Mouse (Mus musculus): ENCODE data around the gene Parp8.
"Not testable (repeated sequence)": the region's sequence is repeated elsewhere in the genome, so short reads cannot be mapped to it uniquely, and the experiment has no call there.

Gene Parp8

DNA sequence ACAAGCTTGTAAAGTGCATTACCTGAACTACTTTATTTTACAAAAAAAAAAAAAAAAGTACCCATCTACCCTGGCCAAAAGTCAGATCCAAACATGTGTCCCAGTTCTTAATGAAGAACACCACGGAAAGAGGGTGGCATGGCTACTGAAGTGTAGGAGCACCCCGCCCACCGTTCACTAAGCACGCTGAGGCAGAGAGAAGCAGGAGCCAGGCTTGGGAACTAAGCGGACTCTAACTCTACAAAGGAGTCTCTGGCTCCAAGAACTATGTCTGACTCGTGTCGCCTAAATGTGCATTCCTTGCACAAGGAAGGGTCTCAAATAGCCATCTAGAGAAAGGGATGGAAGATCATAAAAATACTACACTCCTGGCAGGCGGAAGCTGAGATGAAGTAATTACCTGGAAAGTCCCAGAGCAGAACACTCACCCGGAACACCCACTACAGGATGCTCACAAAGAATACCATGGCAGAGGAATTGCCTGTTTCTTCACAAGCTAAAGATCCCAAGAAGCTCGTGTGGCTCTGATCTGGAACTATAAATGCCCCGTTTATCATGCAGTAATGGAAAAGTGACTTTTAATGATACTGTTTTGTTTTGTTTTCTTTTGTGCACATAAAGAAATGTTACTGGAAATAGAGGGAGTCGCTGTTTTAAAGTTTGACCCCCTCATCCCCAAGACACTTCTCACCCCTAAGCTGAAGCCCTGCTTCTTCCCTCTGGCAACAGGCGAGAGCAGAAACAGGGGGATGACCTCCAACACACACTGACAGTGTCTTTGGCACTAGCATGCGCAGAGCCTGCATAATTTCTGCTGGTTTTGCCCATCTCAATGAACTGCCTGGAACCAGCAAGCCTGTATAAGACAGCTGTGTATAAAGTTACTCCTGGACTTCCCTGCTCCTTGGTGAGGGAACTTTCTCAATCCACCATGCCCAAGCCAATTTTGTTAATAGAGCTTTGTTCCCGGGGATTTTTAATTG lies 62.6 kb downstream of the Parp8 start:
- in situ Hi-C loops (cut with MboI, MseI), result no loop called here

DNA sequence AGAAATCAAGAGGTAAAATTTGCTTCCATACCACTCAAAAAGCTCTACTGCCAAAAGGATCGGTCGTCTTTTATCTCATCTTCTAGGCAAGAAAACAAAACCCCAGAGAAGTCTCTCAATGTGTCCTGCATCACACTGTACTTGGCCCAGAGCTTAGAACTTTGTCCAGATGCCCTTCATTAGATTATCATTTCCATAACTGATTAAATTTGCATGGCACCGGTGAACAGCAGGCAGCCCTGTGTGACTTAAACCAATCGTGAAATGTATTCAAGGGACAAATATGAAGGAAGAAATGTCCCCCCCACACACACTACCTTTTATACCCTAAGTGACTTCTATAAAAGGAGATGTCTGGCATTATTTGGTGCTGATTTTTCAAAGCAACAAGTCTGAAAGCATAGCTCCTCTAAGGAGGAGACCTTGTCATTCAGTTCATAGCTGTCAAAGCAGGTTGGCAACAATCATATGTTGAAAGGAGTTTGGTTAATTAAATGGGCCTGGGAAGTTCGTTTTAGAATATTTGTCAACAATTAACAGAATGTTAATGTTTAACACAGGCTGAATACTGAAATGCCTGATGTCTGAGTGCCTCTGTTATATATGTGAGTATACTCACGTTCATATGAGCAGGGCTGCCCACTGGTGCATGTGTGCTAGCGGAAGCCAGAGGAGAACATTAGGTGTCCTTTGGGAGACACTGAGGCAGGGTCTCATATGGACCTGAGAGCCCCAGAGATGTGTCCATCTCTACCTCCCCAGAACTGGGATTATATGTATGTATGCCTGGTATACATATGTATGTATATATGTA lies 66.4 kb downstream of the Parp8 start:
- in situ Hi-C loops (cut with MboI, MseI), result no loop called here

DNA sequence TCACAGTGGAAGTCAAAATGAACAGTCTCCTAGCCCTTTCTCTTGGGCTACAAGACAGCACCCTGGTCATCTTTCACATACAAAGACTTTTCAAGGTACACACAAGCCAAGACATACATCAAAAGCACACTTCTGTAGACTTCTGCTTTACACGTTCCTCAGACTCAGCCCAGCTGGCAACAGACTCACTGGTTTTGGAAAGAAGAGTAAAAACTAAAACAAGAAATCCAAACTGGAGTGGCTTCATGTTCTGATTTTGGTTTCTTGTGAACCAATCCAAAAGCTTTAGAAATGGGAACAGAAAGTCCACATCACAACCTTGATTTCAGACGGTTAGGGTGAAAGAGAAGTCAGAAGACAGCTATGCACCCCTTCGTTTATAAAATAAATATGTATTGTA lies 67.8 kb downstream of the Parp8 start:
- in situ Hi-C loops (cut with MboI, MseI), result no loop called here

DNA sequence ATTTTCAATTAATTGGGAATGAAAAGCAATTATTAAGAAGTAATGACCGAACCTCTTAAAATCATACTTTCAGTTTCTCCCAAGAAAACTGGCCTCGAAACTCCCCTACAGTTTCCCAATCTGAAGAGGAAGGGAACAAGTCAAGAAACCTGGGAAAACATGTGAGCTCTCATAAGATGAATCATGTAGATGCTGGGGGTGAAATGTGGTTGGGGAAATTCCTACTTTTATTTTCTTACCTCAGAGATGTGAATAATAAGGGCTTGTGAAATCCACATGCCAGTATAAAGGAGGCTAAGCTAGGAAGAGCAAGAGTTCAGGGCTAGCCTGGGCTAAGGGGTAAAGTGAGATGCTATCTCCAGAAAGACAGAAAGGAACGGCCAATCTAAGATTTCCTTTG lies 74.0 kb downstream of the Parp8 start:
- in situ Hi-C loops (cut with MboI, MseI), result no loop called here

DNA sequence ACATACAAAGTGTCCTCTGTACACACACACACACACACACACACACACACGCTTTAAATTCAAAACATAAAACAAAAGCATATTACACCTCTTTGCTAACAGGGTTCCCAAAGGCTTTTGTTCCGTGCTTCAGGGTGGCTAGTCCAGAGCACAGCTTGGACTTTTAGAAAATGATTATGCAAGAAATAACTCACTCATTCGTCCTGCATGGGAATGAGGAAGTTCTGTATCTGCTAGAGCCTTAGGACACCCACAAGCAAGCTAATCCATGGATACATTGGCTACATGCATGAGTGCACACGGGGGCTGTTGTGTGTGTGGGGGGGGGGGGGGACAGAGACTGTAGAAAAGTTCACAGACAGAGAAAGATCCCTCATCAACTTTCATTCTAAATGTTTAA lies 75.8 kb downstream of the Parp8 start:
- in situ Hi-C loops (cut with MboI, MseI), result no loop called here

DNA sequence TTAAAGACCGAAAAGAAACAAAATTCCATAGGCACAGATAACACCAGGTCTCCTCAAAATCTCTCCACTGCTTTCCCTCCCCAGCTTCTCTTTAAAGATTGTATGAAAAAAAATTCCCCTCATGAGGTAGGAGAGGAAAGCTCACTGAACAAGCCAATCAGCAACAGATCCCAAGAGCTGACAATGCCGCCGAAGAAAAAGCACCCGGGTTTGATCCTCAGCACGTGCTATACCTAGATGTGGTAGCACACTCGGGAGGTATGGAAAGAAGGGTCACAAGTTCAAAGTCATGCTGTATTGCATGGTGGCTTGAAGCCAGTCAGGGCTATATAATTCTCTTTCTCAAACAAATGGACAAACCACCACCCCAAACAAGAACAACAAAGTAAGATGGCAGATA lies 76.3 kb downstream of the Parp8 start:
- in situ Hi-C loops (cut with MboI, MseI), result no loop called here

DNA sequence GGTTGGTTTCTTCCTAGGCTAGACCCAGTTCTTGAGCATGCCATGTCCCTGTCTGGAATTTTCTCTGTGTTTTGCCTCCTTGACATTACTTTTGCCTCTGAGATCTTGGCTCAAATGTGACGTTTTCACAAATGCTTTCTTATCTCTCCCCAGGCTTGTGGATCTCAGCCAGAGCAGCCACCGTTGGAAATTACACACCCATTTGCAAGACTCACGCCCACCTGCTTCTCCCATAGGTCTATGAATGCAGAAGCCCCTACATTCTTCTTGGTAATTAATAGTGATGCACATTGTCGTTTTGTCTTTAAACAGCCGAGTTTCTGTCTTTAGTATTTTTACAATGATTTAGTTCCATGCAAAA lies 77.1 kb downstream of the Parp8 start:
- in situ Hi-C loops (cut with MboI, MseI), result no loop called here

DNA sequence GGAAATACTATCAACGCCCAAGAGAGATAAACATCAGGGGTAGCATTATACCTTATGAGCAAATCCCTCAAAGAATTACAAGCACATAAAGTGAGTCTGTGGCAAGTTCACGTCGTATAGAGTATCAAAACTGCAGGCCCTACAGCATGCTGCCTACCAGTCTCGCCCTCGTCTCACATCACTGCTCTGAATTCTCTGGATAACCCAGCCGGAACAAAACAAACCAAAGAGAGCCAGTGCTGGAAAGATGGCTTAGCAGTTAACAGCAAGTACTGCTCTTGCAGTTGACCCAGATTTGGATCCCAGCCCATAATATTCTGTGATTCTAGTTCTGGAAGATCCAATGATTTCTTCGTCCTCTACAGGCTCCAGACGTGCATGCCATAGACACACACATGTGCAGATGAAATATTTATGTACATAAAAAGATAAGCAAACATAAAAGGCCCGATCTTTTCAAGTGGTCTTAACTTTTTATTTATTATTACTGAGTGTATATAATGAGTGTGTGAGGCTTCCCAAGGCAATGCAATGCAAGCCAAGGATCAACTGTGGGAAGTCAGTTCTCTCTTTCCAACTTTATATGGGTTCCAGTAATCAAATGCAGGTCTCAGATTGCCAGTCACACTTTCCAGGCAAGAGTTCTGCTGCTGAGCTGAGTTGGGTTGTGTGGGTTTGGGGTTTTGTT lies 77.6 kb downstream of the Parp8 start:
- in situ Hi-C loops (cut with MboI, MseI), result no loop called here

DNA sequence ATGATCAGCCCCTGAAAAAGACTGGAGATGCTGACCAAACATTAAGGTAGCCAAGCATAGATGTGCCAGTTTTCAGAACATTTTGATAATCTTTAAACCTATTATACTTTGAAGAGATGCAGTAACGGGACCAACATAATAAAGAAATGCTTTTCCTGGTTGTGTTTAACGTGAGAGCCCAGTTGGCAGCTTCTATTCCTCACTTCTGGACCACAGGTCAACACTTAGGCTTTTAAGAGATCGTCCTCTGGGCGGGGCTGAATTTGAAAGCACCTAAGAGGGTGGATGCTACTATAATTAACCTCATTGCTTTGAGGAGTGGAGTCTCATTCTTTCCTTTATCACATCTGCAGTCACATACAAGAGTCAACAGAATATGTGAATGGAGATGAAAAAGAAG lies 78.8 kb downstream of the Parp8 start:
- in situ Hi-C loops (cut with MboI, MseI), result no loop called here

DNA sequence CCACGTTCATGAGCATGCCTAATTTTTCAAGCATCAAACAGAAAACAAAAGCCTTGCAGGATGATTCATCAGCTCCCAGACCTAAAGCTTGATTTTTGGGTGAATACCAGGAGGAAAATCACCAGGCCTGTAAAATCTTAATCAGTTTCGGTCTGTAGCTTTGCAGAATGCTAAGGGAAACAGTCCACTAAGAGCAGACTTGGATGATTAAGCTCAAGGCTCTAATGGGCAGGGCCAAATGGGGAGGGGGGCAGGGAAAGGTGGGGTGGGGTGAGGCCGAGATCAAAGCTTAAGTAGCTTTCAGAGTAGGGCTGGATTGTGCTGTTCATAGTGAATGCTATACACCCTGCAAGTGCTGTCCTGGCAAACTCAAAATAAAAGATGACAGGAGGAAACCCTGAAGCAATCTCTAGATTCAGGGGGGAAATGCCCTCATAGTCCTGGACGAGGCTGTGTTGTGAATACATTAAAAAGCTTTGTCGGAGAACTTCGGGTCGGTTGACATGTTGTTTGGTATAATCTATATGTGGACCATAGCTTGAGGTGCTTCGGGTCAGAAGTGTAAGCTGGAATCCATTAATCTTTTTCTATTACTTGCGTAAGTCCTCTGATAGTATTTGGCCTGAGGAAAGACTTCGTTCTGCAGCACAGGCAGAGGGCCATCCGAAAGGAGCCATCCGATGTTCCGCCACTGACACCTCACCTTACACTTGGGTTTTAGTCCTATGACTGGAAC lies 83.9 kb downstream of the Parp8 start:
- in situ Hi-C loops (cut with MboI, MseI), result no loop called here

DNA sequence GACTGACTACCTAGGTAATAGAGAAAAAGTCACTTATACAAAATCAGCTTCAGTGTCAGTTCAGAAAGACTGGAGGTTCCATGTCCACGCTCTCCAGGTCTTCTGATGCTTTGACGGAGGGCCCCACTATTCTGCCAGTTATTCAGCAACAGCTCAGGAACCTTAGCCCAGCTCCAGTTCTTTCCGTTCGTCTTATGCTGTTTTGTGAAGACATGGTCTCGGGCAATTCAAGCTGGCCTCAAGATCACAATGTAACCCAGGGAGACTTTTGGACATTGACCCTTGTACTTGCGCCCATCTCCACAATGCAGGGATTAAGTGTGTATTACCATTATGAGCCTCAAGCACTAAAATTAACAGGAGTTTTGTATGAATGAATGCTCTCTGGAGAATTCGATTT lies 84.6 kb downstream of the Parp8 start:
- in situ Hi-C loops (cut with MboI, MseI), result no loop called here

DNA sequence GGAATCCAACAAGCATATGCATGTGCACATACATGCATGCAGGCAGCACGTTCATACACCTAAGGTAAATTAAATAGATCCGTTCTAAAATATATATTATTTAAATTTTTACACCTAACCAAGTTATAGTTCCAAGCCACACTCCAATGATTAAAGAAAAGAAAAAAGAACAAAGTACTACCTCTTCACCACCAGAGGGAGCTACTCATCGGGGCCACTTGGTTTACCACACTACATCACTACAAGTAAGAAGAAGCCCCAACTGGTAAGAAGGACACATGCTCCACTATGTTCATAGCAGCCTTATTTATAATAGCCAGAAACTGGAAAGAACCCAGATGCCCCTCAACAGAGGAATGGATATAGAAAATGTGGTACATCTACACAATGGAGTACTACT lies 88.3 kb downstream of the Parp8 start:
- in situ Hi-C loops (cut with MboI, MseI), result not testable (repeated sequence)

DNA sequence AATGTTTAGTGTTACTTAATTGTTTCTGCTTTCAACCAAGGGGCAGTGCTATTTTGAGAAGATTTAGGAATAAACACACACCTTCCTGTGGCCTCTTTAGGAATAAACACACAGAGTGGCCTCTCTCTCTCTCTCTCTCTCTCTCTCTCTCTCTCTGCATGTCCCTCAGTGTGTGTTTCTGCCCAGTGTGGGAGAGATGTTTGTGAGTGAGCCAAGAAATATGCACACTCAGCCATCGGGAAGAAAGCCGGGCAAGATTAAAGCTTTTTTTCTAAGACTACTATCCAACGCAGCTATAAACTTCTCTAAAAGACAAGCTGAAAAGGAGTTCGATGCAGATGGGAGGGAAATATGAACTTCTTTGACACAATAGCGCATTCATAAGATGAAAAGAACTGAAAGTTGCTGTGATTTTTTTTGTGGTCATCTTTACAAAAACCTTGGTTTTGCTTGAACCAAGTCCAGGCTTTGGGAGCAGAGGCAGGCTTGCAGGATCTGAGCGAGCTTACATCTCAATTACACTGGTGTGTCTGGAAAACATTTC lies 107.9 kb downstream of the Parp8 start:
- in situ Hi-C loops (cut with MboI, MseI), result no loop called here

DNA sequence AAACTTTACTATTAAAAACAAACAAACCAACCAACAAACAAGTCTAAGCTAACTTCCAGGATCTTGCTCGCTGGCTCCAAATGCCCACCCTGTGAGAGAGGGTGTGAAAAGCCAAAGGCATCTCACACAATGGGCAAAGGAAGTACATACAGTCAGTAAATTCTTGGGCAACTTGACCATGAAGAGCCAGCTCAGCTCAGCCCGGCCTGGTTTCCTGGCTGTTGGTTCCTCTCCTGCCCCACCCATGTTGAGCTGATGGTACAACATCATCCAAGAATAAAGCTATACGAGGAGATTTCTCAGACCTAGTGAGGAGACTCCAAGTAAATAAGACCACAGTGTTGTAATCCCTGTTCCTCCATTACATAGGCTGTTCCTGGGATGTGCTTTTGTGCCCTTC lies 117.1 kb downstream of the Parp8 start:
- in situ Hi-C loops (cut with MboI, MseI), result no loop called here

DNA sequence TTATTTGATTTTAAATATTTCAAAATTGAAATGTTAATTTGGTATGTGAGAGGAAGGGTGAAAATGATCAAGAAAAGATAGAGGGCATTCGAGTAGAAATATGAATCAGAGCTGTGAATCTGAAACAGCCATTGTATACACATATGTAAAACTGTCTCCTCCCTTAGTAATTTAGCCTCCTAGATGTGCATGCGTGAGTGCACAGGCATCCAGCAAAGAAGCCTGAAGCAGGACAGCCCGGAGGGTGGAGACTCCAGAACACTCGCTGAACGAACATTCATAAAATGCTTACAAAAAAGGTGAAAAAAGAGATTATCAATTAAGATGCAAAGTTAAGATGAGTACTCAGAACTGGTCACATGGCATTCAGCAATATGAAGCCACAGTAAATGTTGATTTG lies 121.9 kb downstream of the Parp8 start:
- in situ Hi-C loops (cut with MboI, MseI), result no loop called here

DNA sequence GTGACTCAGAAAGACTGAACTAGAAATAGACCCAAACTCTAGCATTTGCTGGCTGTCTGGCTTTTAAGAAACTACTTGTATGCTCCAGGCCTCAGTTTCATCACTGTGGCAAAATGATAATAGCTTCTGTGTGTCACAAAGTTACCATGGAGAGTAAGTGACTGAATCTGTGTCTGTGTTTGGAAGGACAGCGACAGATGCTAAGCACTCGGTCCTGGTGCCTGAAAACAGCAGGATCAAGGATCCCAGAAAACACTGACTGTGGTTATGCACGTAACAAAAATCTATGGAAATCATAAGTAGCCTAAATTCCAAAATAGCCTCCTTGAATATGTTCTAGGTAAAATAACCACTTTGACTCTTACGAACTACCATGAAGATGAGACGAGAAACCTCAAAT lies 126.9 kb downstream of the Parp8 start:
- in situ Hi-C loops (cut with MboI, MseI), result no loop called here

DNA sequence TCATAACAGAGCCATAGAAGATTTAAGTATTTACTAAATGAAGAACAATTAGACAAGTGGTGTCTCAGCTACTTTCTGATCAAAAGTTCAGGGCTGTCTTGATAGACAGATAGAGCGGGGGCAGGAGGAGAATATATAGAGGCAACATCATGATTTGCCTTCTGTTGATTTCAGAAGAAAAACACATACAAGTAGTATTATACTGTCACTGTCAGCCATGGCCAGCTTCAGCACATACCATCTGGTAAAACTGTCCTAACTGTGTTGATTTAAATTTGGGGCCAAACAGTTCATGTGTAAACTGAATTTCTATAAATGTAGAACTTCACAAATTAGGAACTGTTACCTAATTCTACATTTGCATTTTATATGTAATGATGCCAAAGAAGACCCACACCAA lies 127.6 kb downstream of the Parp8 start:
- in situ Hi-C loops (cut with MboI, MseI), result no loop called here

DNA sequence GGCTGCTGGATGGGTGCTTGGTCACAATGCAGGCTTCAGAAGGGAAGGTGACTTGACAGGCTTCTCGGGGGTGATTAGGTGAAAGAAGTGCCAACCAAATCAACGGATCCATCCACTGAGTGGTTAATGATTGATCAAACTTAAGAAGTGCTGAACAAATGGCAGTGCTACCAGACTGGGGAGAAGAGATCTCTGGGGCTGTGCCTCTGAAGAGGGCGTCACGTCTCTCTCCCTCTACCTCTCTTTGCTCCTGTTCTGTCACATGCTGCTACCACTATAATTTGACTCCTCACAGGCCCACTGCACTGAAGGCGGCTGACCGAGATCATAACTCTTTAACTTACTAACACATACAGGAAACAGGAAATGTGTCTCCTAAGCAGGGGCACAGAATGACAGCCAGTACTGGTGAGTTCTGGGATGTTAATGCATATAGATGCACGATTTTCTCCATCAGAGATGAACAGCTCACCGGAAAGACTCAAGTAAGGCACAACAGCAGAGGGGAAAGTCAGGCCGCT lies 140.9 kb downstream of the Parp8 start:
- in situ Hi-C loops (cut with MboI, MseI), result no loop called here

DNA sequence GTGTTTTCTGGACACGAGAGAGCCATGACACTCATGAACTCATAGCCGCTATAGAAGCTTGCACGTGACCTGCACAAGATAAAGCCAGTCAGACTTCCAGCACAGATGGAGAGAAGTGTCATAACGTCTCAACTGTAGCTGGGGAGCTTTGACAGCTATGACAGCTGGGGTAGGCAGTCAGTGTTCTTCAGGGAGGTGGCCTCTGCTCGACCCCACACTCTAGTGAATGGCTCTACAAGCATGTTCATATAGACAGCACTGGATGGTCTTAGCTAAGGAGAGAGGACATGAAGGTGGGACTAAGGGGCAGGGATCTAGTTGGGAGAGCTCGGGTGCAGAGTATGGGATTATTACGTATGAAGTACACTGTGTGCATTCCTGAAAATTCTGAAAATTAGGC lies 143.1 kb downstream of the Parp8 start:
- in situ Hi-C loops (cut with MboI, MseI), result no loop called here

DNA sequence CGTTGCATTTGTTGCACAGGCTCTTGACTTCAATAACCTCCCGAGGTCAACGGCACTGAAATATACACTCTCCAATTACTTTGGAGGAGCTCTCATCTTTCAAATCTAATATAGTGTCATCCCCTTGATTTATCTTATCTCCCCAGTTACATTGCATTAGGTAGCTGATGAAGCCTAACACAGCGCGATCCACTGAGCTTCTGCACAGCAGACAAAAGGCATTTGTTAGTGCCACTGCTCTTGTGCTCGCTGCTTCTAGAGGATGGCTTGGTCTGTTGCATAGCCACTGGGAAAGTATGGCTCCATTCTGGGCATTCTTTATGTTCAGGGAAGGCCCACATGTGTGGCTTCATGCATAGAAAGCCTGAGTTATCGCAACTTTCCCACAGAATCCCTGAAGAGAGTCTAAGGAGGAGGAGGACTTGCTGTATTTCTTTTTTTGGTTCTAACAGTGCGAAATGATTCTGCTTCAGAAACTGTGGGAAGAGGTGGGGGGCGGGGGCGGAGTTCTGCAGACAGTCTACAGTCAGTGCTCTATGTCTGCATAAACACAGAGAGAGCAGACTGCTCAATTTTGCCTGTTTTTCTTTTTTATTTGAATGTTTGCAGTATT lies 145.7 kb downstream of the Parp8 start:
- in situ Hi-C loops (cut with MboI, MseI), result no loop called here

DNA sequence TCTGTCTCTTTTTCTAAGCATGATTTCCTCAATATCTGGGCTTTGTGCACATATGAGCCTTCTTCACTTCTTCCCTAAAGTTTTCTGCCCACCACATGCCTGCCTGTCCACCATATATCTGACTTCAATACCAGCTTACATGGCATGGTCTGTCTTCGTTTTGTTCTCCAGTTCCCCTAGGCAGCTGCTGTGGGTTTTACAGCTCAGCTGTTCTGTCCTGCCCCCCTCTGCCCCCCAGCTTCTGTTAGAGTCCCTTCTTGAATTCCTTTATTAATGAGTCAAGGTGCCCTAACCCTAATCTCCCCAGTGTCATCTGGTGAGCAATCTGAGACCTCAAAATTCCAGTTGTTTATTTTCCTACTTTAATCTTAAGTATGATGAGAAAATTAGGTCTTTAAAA lies 155.1 kb downstream of the Parp8 start:
- in situ Hi-C loops (cut with MboI, MseI), result no loop called here
